Mouse (Mus musculus): ENCODE data around the gene Map3k9. TPM values are rescaled to one million over a fixed set of nuclear protein-coding genes. Genes with fewer than 3 reads are reported as not detected.

Gene Map3k9
- polyA plus RNA-seq, 1 experiment = 5.7 TPM

- Histone ChIP-seq H3K4me1 (ENCODE audit: control insufficient read depth, insufficient read depth, low read length) (no peaks in the 10 kb centered on the region; the same call in 1 of the 2 replicates), H3K27ac (ENCODE audit: control insufficient read depth, insufficient read depth, low read depth, low read length, poor library complexity) (no peak overlapping the region), H3K4me3 (replicated peaks; ENCODE audit: control insufficient read depth, low read depth, low read length) (no peak overlapping the region)
- no peak for TF ChIP-seq POLR2A (IDR thresholded peaks at IDR 0.05; ENCODE audit: borderline replicate concordance, control insufficient read depth, low read depth, low read length)
- 39% methylated on average over 2 of the region's 2 CpGs for WGBS
These were observed 105.4 kb downstream of the Map3k9 start for GRCm38 (mm10) chr12:81675557-81675956.

Other genes with a start within 250 kb of the Map3k9 start
- 6.1 TPM in 1 of 2 replicates, not detected in the other for gene Gm20498, start 248.3 kb downstream of the Map3k9 start, polyA plus RNA-seq (2011; ENCODE audit: insufficient read depth, insufficient read length, low replicate concordance, missing spikeins)
- 15.9 and 16.7 TPM in 2 replicates for gene Synj2bp, start 248.3 kb downstream of the Map3k9 start, polyA plus RNA-seq (2011; ENCODE audit: insufficient read depth, insufficient read length, low replicate concordance, missing spikeins)
- gene Adam21, start 212.7 kb downstream of the Map3k9 start, polyA plus RNA-seq (2011; ENCODE audit: insufficient read depth, insufficient read length, low replicate concordance, missing spikeins) = 1.2 TPM in 1 of 2 replicates, not detected in the other
- gene Med6, start 186.2 kb downstream of the Map3k9 start, polyA plus RNA-seq (2011; ENCODE audit: insufficient read depth, insufficient read length, low replicate concordance, missing spikeins) = 32.8 and 51.8 TPM in 2 replicates
- gene Ttc9, start 149.9 kb downstream of the Map3k9 start, polyA plus RNA-seq (2011; ENCODE audit: insufficient read depth, insufficient read length, low replicate concordance, missing spikeins) = not detected in 2 replicates
- gene Pcnx, start 78.8 kb upstream of the Map3k9 start, polyA plus RNA-seq (2011; ENCODE audit: insufficient read depth, insufficient read length, low replicate concordance, missing spikeins) = 10.3 and 38.8 TPM in 2 replicates

All from bone marrow, adult 2 months (tissue).